Mouse (Mus musculus): ENCODE results near the gene Ret. TPM values are rescaled to one million over a fixed set of nuclear protein-coding genes. Genes with fewer than 3 reads are reported as not detected.

The Ret gene
- polyA plus RNA-seq (2012; rRNA removed): 4.1 and 4.2 TPM in 2 replicates

- no peak for DNase-seq (ENCODE audit: low read depth, low spot score)
- WGBS: 1% methylated on average over 26 of the region's 26 CpGs
These were observed at the start of gene Ret for GRCm38 (mm10) chr6:118197440-118197975. Gene Ret (minus strand): TSS chr6:118197718.

DNA sequence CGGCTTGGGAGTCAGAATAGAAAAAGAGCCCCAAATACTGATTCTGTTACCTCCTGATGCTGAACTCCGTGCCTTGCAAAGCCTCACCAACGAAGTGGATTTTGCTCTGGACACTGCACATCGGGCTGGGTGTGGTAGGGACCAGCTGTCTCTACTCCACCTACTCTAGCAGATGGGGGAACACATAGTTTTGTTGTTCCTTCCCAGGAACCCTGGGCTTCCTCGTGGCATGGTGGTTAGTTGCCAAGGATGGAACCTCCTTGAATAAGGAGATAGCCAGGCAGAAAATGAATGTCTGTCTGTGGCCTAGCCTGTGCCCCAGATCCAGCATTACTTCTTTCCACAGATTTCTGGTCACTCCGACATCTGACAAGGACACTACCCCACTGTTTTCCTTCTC lies 49.6 kb upstream of the Ret start:
- DNase-seq (ENCODE audit: low read depth, low spot score): no peak
- 83% methylated on average over 6 of the region's 6 CpGs for WGBS

DNA sequence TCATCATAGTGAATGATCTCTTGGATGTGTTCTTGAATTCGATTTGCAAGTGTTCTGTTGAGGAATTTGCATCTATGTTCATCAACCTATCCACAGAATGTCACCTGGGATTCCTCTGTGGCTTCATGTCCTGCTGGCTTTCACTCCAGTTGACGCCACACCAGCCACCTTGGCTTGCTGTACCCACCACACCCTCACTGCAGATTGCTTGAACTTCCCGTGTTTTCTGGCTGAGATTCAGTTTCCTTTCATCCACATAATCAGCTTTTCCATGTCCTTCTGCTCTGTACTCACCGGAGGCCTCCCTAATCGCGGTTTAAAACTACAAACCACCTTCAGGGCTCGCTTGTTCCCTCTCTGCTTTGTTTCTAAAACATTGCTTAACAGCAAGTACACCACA lies 46.6 kb upstream of the Ret start:
- 66% methylated on average over 7 of the region's 7 CpGs for WGBS
- no peak for DNase-seq (ENCODE audit: low read depth, low spot score)

DNA sequence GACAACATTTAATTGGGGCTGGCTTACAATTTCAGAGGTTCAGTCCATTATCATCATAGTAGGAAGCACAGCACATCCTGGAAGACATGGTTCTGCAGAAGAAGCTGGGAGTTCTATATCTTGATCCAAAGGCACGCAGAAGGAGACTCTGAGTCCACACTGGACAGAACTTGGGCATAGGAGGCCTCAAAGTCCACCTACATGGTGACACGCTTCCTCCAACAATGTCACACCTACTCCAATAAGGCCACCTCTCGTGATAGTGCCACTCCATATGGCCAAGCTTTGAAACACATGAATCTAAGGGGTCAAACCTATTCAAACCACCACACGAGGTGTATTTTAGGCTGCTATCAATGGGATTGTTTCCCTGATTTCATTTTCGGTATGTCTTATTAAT lies 45.4 kb upstream of the Ret start:
- WGBS: 78% methylated on average over 5 of the region's 5 CpGs

GRCm38 (mm10) chr6:118226072-118226471 lies 28.6 kb upstream of the Ret start:
- 35% methylated on average over 3 of the region's 3 CpGs for WGBS

More for the DNA sequence above, 45.4 kb upstream of the Ret start:
- DNase-seq (ENCODE audit: low read depth, low spot score): no peak

GRCm38 (mm10) chr6:118222471-118222870 lies 25.0 kb upstream of the Ret start:
- WGBS: 71% methylated on average over 2 of the region's 2 CpGs
- DNase-seq (ENCODE audit: low read depth, low spot score): no peak

More at GRCm38 (mm10) chr6:118226072-118226471, 28.6 kb upstream of the Ret start:
- no peak for DNase-seq (ENCODE audit: low read depth, low spot score)

GRCm38 (mm10) chr6:118215676-118216075 lies 18.2 kb upstream of the Ret start:
- DNase-seq (ENCODE audit: low read depth, low spot score): no peak
- WGBS: 90% methylated on average over 9 of the region's 9 CpGs

DNA sequence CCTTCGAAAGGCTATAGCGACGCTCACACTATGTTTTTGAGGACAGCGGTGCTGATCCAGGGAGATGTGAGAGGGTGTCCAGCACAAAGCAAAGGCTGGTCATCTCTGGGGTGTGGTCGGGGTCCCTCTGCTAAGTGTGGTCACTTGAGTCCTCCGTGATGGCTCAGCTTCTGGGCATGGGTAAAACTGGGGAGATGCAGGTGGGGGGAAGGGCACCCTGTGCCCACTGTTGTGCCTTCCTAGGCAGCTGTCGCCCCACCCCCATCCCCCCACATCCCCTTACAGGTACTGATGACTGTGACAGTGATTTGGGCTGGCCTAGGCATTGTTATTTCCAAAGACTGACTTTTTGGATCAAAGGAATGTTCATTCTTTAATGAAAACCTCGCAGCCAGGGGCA lies 10.8 kb upstream of the Ret start:
- no peak for DNase-seq (ENCODE audit: low read depth, low spot score)
- 89% methylated on average over 8 of the region's 8 CpGs for WGBS

DNA sequence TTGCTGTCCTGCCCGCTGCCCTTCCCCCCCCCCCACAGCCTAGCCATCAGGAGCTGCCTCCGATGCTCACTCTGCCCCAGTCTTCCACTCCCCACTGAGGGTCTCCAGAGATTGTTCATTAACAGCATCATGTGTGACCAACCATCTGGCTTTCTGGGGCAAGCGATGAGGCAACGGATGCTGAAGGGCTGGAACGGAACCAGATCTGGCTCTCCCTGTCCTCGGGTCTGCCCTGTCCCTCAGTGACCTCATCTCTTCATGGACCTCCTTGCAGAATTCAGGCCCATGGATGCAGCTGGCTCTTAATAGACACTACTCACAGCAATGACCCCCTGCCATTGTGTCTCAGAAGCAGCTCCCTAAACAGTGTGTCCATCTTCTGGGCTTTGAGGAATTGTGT lies 8.9 kb upstream of the Ret start:
- WGBS: 77% methylated on average over 6 of the region's 6 CpGs
- DNase-seq (ENCODE audit: low read depth, low spot score): no peak

GRCm38 (mm10) chr6:118205176-118205890 lies 7.8 kb upstream of the Ret start:
- WGBS: 33% methylated on average over 7 of the region's 7 CpGs
- DNase-seq (ENCODE audit: low read depth, low spot score): no peak

GRCm38 (mm10) chr6:118204112-118204511 lies 6.6 kb upstream of the Ret start:
- WGBS: 100% methylated on average over 1 of the region's 1 CpGs
- DNase-seq (ENCODE audit: low read depth, low spot score): no peak

DNA sequence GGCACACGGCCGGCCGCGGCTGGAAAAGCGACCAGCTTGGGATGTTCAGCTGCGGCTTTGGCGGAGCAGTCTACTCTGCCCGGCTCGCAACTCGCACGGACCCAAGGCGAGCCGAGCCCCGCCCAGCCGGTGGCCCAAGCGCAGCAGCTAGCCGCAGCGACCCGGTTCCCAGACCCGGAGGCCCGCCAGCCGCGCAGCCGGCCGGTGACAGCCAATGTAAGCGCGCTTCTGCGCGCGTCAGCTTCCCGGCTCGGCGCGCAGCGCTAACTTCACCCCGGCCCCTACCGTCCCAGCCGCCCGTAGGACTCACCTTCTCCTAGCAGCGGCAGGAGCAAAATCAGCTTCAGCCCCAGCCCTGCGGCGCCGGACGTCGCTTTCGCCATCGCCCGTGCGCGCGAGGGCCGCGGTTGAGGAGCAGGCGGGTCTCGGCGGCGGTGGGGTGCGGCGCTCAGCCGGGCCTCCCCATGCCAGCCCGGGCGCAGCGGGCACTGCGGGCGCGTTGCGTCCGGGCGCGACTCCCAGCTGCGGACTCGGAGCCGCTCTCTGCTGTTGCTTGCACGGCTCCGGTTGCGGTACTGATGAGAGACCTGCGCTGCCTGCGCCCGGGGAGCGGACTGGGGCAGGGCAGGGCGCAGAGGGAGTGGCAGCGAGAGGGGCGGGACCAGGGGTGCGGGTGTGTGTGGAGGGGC lies 623 bp downstream of the Ret start:
- no peak for DNase-seq (ENCODE audit: low read depth, low spot score)
- WGBS: under 1% methylated on average over 84 of the region's 84 CpGs

DNA sequence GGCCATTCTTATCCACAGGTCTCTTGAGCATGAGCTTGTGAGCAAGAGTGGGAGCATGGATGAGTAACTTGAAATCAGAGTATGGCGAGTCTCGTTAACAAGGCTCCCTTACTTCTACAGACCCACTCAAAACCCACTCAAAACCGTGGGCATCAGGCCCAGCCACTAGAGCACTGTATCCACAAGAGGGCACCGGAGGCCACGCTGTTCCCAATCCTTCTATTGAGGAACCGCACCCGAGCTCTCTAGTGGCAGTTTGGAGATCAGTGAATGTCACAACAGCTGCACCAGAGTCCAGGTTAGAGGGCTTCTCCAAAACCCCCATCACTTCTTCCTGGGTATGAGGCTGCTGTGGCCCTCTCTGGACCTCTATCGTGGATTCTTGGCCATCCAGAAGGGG lies 2.4 kb downstream of the Ret start:
- 25% methylated on average over 8 of the region's 8 CpGs for WGBS
- DNase-seq (ENCODE audit: low read depth, low spot score): no peak

DNA sequence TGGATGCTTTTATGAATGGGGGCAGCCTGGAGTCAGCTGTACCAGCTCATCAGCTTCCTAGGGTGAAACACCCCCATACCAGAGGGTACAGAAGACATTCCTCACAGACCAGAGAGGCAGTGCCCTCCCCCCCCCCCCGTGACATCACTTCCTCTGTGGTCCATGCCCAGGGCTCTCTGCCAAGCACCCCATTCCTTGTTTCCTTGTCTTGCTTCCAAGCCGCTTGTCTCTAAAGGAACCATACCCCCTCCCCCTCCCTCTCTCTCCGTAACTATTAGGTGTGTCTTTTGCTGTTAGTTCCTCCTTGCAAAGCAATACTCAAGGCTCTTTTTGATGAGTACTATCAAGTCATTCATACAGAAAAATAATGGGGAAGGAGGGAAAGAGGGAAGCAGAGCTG lies 4.6 kb downstream of the Ret start:
- 14% methylated on average over 3 of the region's 3 CpGs for WGBS

GRCm38 (mm10) chr6:118192199-118192598 lies 5.3 kb downstream of the Ret start:
- WGBS: 29% methylated on average over 4 of the region's 4 CpGs
- no peak for DNase-seq (ENCODE audit: low read depth, low spot score)

More for the DNA sequence above, 4.6 kb downstream of the Ret start:
- no peak for DNase-seq (ENCODE audit: low read depth, low spot score)

DNA sequence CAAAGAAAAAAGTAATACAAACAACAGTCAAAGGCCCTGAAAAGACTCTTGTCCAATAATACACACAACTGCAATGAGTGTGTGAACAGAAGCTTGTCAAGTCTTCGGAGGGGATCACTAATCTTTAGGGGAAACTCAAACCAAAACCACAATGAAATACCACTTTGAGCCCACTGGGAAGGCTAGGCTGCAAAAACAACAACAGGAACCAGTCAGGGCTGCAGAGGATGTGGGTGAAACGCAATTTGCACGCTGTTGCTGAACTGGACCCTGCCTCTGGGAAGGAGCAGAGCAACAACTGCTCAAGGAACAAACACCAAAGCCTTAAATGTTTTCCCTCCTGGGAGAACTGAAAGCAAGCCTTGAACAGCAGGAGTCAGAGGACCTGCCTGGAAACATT lies 7.8 kb downstream of the Ret start:
- no peak for DNase-seq (ENCODE audit: low read depth, low spot score)
- WGBS: 68% methylated on average over 3 of the region's 3 CpGs

DNA sequence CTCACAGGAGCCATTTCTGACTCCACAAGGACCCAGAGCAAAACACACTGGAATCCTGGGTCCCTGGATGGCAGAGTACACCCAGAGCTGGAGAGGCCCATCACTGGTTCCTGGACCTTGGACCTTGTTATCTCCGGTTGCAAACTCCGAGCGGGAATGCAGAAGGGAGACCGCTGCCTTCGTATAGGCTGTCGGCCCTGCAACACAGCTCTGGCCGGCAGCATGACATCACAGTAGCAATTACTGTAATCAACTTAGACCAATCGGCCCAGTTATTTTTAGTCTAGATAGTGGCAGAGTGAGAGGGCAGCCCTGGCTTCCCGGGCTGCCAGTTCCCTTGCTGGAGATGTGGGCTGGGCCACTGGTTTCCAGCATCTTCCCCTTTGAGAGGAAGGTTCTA lies 8.9 kb downstream of the Ret start:
- WGBS: 31% methylated on average over 9 of the region's 9 CpGs
- no peak for DNase-seq (ENCODE audit: low read depth, low spot score)

DNA sequence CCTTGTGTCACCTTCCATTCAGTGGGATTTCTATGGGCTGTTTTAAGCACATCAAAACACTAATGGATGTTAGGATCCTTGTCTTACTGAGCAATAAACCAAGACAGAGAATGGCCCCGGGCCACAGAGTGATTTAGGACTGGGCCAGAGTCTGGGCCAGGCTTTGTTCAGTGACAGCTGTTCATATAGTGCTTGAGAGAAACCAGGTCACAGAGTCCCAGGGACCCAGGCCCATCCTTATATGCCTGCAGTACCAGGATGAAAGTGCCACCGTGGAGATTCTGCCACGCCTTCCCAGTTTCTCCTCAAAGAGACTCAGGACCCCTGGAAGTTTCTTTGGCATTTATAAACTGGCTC lies 10.3 kb downstream of the Ret start:
- DNase-seq (ENCODE audit: low read depth, low spot score): no peak
- WGBS: 60% methylated on average over 3 of the region's 3 CpGs

GRCm38 (mm10) chr6:118186620-118187284 lies 10.8 kb downstream of the Ret start:
- DNase-seq (ENCODE audit: low read depth, low spot score): no peak
- WGBS: 70% methylated on average over 17 of the region's 17 CpGs

GRCm38 (mm10) chr6:118184126-118184525 lies 13.4 kb downstream of the Ret start:
- DNase-seq (ENCODE audit: low read depth, low spot score): no peak
- WGBS: 87% methylated on average over 10 of the region's 10 CpGs

GRCm38 (mm10) chr6:118180085-118180423 lies 17.5 kb downstream of the Ret start:
- 68% methylated on average over 12 of the region's 12 CpGs for WGBS
- DNase-seq (ENCODE audit: low read depth, low spot score): no peak

All from large intestine, adult 2 months (tissue).